Mouse (Mus musculus): ENCODE data around the gene Nmur1. TPM values are rescaled to one million over a fixed set of nuclear protein-coding genes. Genes with fewer than 3 reads are reported as not detected.

Gene Nmur1
- polyA plus RNA-seq, 1 experiment from 2014 or later, result not detected

DNA sequence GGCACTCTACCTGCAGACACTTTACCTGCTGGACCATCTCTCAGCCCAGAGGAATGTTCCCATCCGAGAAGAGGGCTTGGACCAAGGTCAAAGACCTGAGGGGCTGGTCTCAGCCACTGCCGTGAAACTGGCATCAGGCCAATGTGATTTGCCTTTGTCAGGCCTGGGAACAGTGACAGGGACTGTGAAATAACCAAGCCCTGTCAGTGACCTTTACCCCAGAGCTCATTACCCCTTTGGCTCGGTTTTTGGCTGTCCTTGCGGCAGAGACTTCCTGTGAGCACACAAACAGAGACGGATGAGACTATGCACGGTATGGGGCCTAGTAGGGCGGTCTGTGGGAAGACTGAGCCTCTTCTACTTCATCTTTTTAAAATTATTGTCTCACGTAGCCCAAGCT is 19.1 kb downstream of the Nmur1 start:
- no peaks in the 10 kb centered on the region for H3K27me3 ChIP-seq
- H3K9me3 ChIP-seq (replicated peaks), result no peaks in the 10 kb centered on the region
- H3K27ac ChIP-seq (replicated peaks), result no peak overlapping the region
- peaks cover 7% of the 10 kb centered on the region; the same call in 1 of the 2 replicates for H3K4me1 ChIP-seq
- H3K36me3 ChIP-seq, result no peaks in the 10 kb centered on the region
- 57% methylated on average over 8 of the region's 8 CpGs for WGBS
- H3K4me2 ChIP-seq (replicated peaks), result no peak overlapping the region
- no peak overlapping the region for H3K9ac ChIP-seq
- ATAC-seq (ENCODE audit: insufficient number of reproducible peaks, low FRiP score, low TSS enrichment, low read depth), result no peak
- H3K4me3 ChIP-seq (replicated peaks), result no peak overlapping the region

DNA sequence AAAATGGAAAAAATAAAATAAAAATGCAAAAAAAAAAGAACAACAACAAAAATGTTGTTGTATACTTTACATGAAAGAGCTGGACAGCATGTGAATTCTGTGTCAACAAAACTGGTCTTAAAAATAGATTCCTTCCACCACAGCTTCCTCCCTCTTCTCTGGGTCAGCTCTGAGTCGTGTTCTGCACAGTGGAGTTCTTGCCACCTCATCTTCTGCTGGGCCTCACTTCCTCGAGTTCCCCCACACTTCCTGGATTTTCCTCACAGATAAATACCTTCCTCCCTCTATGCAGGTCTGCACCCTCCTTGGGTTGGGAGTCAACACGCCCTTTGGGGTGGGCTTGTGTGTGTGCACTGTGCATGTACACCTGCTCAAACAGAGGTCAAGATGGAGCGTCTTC is 19.7 kb downstream of the Nmur1 start:
- Histone ChIP-seq H3K36me3 (no peaks in the 10 kb centered on the region), H3K27me3 (no peaks in the 10 kb centered on the region), H3K4me1 (peaks cover 7% of the 10 kb centered on the region; the same call in 1 of the 2 replicates), H3K4me2 (replicated peaks) (no peak overlapping the region), H3K9ac (no peak overlapping the region), H3K9me3 (replicated peaks) (no peaks in the 10 kb centered on the region), H3K27ac (replicated peaks) (no peak overlapping the region), H3K4me3 (replicated peaks) (no peak overlapping the region)
- ATAC-seq (ENCODE audit: insufficient number of reproducible peaks, low FRiP score, low TSS enrichment, low read depth), result no peak
- 73% methylated on average over 4 of the region's 4 CpGs for WGBS

DNA sequence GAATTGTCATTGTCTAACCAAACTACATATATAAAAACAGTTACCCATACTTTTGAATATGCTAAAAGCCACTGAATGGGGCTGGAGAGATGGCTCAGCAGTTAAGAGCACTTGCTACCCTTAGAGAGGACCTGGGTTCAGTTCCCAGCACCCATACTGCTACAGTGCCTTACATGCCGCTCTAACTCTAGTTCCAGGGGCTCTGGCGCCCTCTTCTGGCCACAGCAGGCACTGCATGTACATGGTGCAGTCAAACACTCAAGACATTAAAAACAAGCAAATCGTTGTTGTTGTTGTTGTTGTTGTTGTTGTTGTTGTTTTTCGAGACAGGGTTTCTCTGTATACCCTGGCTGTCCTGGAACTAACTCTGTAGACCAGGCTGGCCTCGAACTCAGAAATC is 21.2 kb downstream of the Nmur1 start:
- Histone ChIP-seq H3K27me3 (no peaks in the 10 kb centered on the region), H3K9me3 (replicated peaks) (no peaks in the 10 kb centered on the region), H3K4me2 (replicated peaks) (no peak overlapping the region), H3K9ac (no peak overlapping the region), H3K4me3 (replicated peaks) (no peak overlapping the region), H3K4me1 (peaks cover 7% of the 10 kb centered on the region; the same call in 1 of the 2 replicates), H3K36me3 (no peaks in the 10 kb centered on the region), H3K27ac (replicated peaks) (no peak overlapping the region)
- ATAC-seq (ENCODE audit: insufficient number of reproducible peaks, low FRiP score, low TSS enrichment, low read depth), result no peak
- WGBS, result 52% methylated on average over 5 of the region's 5 CpGs

DNA sequence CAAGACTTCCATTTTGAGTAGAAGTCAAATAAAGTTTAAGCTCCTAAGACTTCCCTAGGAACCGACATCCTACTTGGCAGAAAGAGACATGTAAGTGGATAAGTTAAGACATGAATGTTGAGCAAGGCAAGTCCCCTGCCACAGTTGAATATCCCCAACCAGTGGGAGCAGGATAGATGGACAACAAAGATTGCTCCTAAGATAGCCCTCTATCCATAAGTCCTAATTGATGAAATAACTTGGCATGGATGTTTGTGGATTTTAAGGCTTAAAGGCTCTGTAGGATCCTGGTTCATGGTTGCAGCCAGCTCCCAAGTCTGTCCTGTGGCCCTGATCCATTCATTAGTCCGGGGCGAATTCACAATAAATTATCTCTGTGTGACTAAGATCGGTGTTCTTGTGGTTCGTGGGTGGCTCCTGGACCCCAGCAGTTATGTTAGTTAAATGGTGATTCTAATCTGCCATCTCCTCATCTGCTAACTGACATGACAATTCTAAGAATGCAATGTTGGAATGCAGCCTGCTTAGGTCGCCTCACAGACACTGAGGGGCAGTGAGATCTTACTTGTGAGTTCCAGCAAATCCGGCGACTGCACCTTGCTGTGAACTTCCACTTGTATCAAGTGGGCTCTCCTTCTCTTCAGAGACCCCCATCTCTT is 25.8 kb downstream of the Nmur1 start:
- Histone ChIP-seq H3K27ac (replicated peaks) (no peak overlapping the region), H3K9me3 (replicated peaks) (no peaks in the 10 kb centered on the region), H3K4me1 (peaks cover 5% of the 10 kb centered on the region; the same call in 1 of the 2 replicates), H3K27me3 (no peaks in the 10 kb centered on the region), H3K36me3 (no peaks in the 10 kb centered on the region), H3K9ac (no peak overlapping the region), H3K4me2 (replicated peaks) (no peak overlapping the region), H3K4me3 (replicated peaks) (no peak overlapping the region)
- no peak for ATAC-seq (ENCODE audit: insufficient number of reproducible peaks, low FRiP score, low TSS enrichment, low read depth)
- 52% methylated on average over 8 of the region's 8 CpGs for WGBS

DNA sequence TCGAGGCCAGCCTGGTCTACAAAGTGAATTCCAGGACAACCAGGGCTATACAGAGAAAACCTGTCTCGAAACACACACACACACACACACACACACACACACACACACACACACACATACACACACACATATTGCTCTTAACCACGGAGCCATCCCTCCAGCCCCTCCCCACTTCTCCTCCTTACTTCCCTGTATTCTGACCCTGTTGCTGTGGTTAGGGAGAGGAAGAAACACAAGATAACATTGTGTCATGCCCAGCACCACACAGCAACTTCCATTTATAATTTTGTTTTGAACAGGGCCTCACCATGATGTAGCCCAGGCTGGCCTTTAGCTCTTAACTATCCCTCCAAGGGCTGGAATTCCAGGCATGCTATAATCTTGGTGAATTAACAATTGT is 26.7 kb downstream of the Nmur1 start:
- H3K36me3 ChIP-seq, result no peaks in the 10 kb centered on the region
- H3K27ac ChIP-seq (replicated peaks), result no peak overlapping the region
- H3K9ac ChIP-seq, result no peak overlapping the region
- WGBS, result 81% methylated on average over 3 of the region's 3 CpGs
- H3K4me3 ChIP-seq (replicated peaks), result no peak overlapping the region
- no peak for ATAC-seq (ENCODE audit: insufficient number of reproducible peaks, low FRiP score, low TSS enrichment, low read depth)
- no peak overlapping the region for H3K4me2 ChIP-seq (replicated peaks)
- no peaks in the 10 kb centered on the region for H3K9me3 ChIP-seq (replicated peaks)
- H3K27me3 ChIP-seq, result no peaks in the 10 kb centered on the region
- peaks cover 5% of the 10 kb centered on the region; the same call in 1 of the 2 replicates for H3K4me1 ChIP-seq

DNA sequence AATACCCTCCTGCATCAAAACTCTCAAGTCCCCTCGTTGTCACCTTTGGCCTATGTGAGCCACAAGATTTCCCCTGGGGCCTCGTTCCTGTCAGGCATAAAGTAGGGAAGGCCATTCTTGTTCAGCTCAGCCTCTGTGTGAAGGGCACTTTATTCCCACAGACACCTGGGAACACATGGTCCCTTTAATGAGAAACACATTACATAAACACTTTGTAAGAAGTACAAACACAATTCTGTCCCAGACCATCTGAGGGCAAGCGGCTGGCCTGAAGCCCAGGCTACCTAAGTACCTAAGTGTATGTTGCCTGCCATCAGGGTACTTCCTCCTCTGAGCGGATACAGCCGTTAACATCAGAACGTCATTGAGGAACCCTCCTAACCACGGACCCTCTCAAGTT is 27.8 kb downstream of the Nmur1 start:
- 24% methylated on average over 7 of the region's 7 CpGs for WGBS
- Histone ChIP-seq H3K4me3 (replicated peaks) (no peak overlapping the region), H3K4me1 (peaks cover 5% of the 10 kb centered on the region; the same call in 1 of the 2 replicates), H3K4me2 (replicated peaks) (no peak overlapping the region), H3K9ac (no peak overlapping the region), H3K27ac (replicated peaks) (no peak overlapping the region), H3K36me3 (no peaks in the 10 kb centered on the region), H3K27me3 (no peaks in the 10 kb centered on the region), H3K9me3 (replicated peaks) (no peaks in the 10 kb centered on the region)
- ATAC-seq (ENCODE audit: insufficient number of reproducible peaks, low FRiP score, low TSS enrichment, low read depth), result no peak

DNA sequence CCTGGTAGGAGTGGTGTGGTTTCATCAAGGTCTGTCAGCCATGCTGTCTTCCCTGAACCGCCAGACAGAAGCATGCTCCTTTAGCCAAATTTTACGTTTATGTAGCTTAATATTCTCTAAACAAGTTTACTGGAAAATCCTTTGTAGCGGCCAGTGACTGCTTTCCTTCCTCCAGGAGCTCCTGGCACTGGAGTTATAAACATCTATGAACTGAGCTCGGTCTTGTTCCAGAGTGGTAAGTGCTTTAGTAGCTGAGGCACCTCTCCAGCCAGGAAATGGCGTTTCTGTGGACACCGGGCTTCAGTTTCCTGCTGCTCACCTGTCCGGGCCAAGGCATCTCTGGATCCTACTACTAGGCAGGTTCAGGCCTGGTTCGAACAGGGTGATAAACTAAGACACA is 28.4 kb downstream of the Nmur1 start:
- Histone ChIP-seq H3K4me2 (replicated peaks) (no peak overlapping the region), H3K4me3 (replicated peaks) (no peak overlapping the region), H3K36me3 (no peaks in the 10 kb centered on the region), H3K4me1 (0 out of 2 replicates have a peak, but pooled peaks cover 5% of the 10 kb centered on the region), H3K27me3 (no peaks in the 10 kb centered on the region), H3K9me3 (replicated peaks) (no peaks in the 10 kb centered on the region), H3K27ac (replicated peaks) (no peak overlapping the region), H3K9ac (no peak overlapping the region)
- ATAC-seq (ENCODE audit: insufficient number of reproducible peaks, low FRiP score, low TSS enrichment, low read depth), result no peak
- 69% methylated on average over 8 of the region's 8 CpGs for WGBS

DNA sequence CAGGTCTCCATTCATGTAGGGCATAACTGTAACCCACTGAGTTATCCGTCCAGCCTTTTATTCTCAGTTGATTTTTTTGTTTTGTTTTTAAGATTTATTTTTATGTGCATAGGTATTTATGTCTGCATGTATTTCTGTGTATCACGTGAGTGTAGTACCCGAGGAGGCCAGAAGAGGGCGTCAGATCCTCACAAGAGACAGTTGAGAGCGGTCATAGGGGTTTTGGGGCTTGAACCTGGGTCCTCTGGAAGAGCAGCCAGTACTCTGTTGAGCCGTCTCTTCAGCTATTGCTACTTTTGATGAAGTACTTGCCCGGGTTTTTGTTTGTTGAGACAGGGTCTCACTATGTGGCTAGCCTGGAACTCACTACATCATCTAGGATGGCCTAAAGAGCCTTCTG is 30.1 kb downstream of the Nmur1 start:
- 73% methylated on average over 7 of the region's 7 CpGs for WGBS
- Histone ChIP-seq H3K9me3 (replicated peaks) (no peaks in the 10 kb centered on the region), H3K27me3 (no peaks in the 10 kb centered on the region), H3K27ac (replicated peaks) (no peak overlapping the region), H3K4me3 (replicated peaks) (no peak overlapping the region), H3K4me2 (replicated peaks) (no peak overlapping the region), H3K4me1 (0 out of 2 replicates have a peak, but pooled peaks cover 5% of the 10 kb centered on the region), H3K36me3 (no peaks in the 10 kb centered on the region), H3K9ac (no peak overlapping the region)
- ATAC-seq (ENCODE audit: insufficient number of reproducible peaks, low FRiP score, low TSS enrichment, low read depth), result no peak

DNA sequence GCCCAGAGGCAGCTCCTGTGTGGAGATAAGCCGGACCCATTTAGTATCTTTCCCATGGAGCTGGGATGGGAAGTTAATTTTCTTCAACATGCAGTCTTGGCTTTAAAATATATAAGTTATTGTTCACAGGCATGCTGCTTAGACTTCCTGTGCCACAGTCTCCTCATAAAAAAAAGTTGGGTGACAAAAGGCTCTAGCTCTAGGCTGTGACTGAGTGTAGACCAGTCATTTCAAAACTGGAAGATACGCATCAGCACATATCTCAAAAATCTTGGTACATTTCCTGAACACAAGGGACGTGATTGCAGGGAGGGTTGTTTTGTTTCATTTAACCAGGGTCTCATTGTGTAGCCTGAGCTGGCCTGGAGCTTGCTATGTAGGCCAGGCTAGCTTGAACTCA is 31.8 kb downstream of the Nmur1 start:
- Histone ChIP-seq H3K27ac (replicated peaks) (no peak overlapping the region), H3K4me2 (replicated peaks) (no peak overlapping the region), H3K9me3 (replicated peaks) (no peaks in the 10 kb centered on the region), H3K9ac (no peak overlapping the region), H3K36me3 (no peaks in the 10 kb centered on the region), H3K4me3 (replicated peaks) (no peak overlapping the region), H3K4me1 (0 out of 2 replicates have a peak, but pooled peaks cover 5% of the 10 kb centered on the region), H3K27me3 (no peaks in the 10 kb centered on the region)
- 82% methylated on average over 3 of the region's 3 CpGs for WGBS
- no peak for ATAC-seq (ENCODE audit: insufficient number of reproducible peaks, low FRiP score, low TSS enrichment, low read depth)

DNA sequence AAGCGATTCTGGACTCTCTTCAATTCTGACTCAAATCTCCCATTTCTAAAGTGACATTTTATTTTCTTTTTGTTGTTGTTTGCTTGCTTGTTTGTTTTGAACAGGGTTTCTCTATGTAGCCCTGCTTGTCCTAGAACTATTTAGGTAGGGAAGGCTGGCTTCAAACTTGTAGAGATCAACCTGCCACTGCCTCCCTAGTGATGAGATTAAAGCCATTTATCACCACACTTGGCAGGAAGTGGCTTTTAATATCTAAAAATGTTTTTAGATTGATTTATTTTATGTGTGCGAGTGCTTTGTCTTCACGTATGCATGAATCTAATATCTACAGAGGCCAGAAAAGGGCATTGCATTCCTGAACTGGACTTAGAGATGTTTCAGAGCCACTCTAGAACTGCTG is 32.8 kb downstream of the Nmur1 start:
- H3K36me3 ChIP-seq, result no peaks in the 10 kb centered on the region
- 89% methylated on average over 3 of the region's 3 CpGs for WGBS
- no peak for ATAC-seq (ENCODE audit: insufficient number of reproducible peaks, low FRiP score, low TSS enrichment, low read depth)

DNA sequence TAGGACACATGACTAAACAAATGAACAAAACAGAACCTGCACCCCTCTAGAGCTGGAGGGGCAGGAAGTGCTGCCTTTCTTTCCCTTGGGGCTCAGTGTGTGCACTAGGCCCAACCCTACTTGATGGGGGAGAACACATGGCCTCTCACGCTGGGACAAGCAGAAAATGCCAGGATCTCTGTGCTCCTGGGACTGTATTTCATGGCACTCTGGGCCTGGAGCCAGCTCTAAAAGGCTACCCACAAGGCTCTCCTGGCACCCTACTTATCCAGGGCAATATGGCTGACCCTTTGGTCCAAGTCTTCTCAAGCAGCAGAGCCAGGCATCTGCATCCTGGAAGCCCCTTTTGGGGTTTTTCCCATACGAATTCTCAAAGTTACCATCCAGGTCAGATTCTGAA is 34.6 kb downstream of the Nmur1 start:
- ATAC-seq (ENCODE audit: insufficient number of reproducible peaks, low FRiP score, low TSS enrichment, low read depth), result no peak
- H3K4me2 ChIP-seq (replicated peaks), result no peak overlapping the region
- H3K9ac ChIP-seq, result no peak overlapping the region
- 36% methylated on average over 2 of the region's 2 CpGs for WGBS
- H3K36me3 ChIP-seq, result no peaks in the 10 kb centered on the region
- no peak overlapping the region for H3K4me3 ChIP-seq (replicated peaks)
- no peak overlapping the region for H3K27ac ChIP-seq (replicated peaks)
- no peaks in the 10 kb centered on the region for H3K27me3 ChIP-seq
- H3K4me1 ChIP-seq, result no peaks in the 10 kb centered on the region
- no peaks in the 10 kb centered on the region for H3K9me3 ChIP-seq (replicated peaks)

More for the DNA sequence above, 32.8 kb downstream of the Nmur1 start:
- no peaks in the 10 kb centered on the region for H3K27me3 ChIP-seq
- 0 out of 2 replicates have a peak, but pooled peaks cover 2% of the 10 kb centered on the region for H3K4me1 ChIP-seq
- H3K4me2 ChIP-seq (replicated peaks), result no peak overlapping the region
- no peak overlapping the region for H3K27ac ChIP-seq (replicated peaks)
- H3K4me3 ChIP-seq (replicated peaks), result no peak overlapping the region
- no peaks in the 10 kb centered on the region for H3K9me3 ChIP-seq (replicated peaks)
- H3K9ac ChIP-seq, result no peak overlapping the region

DNA sequence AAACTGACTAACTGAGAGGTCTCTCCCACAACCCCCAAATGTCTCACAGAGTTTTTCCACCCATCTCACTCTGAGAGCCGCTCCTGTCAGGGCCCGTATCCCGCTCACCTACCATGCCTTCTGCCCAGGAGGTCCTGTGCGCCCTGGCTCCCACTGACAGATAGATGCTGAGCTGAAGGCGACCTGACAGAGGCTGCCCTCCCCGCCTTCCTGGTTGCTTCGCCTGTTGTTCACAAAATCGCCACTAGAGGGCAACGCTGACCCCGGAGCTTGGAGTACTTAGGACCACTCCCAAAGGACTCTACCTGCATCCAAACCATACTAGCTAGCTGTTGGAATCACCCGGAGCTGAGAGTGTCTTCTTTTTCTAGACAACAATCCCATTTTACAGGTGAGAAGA is 36.8 kb downstream of the Nmur1 start:
- WGBS, result 2% methylated on average over 11 of the region's 11 CpGs
- no peak overlapping the region for H3K4me3 ChIP-seq (replicated peaks)
- H3K27me3 ChIP-seq, result no peaks in the 10 kb centered on the region
- ATAC-seq (ENCODE audit: insufficient number of reproducible peaks, low FRiP score, low TSS enrichment, low read depth), result no peak
- H3K27ac ChIP-seq (replicated peaks), result no peak overlapping the region
- H3K36me3 ChIP-seq, result no peaks in the 10 kb centered on the region
- H3K4me1 ChIP-seq, result no peaks in the 10 kb centered on the region
- H3K4me2 ChIP-seq (replicated peaks), result no peak overlapping the region
- no peak overlapping the region for H3K9ac ChIP-seq
- no peaks in the 10 kb centered on the region for H3K9me3 ChIP-seq (replicated peaks)

Measured in embryonic facial prominence, embryonic 15.5 days (tissue).